Mouse (Mus musculus): ENCODE measurements around the gene Dapk3. TPM values are rescaled to one million over a fixed set of nuclear protein-coding genes. Genes with fewer than 3 reads are reported as not detected.

Dapk3 gene
- polyA plus RNA-seq, 1 experiment from 2014 or later, result 75.6 TPM

Other genes with a start within 250 kb of the Dapk3 start
- 7.1 and 8.6 TPM in 2 replicates for gene Gng7, start 168.1 kb upstream of the Dapk3 start, polyA plus RNA-seq (2016; fragmentation: Nextera tagmentation; extraction: Ambion mirVana)
- 4.6 and 9.8 TPM in 2 replicates for gene Diras1, start 157.3 kb upstream of the Dapk3 start, polyA plus RNA-seq (2016; fragmentation: Nextera tagmentation; extraction: Ambion mirVana)
- 16.9 and 26.7 TPM in 2 replicates for gene Slc39a3, start 145.6 kb upstream of the Dapk3 start, polyA plus RNA-seq (2016; fragmentation: Nextera tagmentation; extraction: Ambion mirVana)
- 276 and 320 TPM in 2 replicates for gene Sgta, start 122.8 kb upstream of the Dapk3 start, polyA plus RNA-seq (2016; fragmentation: Nextera tagmentation; extraction: Ambion mirVana)
- 85.4 and 106 TPM in 2 replicates for gene Thop1, start 113.0 kb upstream of the Dapk3 start, polyA plus RNA-seq (2016; fragmentation: Nextera tagmentation; extraction: Ambion mirVana)
- gene Creb3l3, start 84.1 kb upstream of the Dapk3 start, polyA plus RNA-seq (2016; fragmentation: Nextera tagmentation; extraction: Ambion mirVana), result 0.29 and 0.30 TPM in 2 replicates
- gene Map2k2, start 77.1 kb upstream of the Dapk3 start, polyA plus RNA-seq (2016; fragmentation: Nextera tagmentation; extraction: Ambion mirVana), result 218 and 261 TPM in 2 replicates
- 9.4 and 12.4 TPM in 2 replicates for gene Zbtb7a, start 47.8 kb upstream of the Dapk3 start, polyA plus RNA-seq (2016; fragmentation: Nextera tagmentation; extraction: Ambion mirVana)
- gene Pias4, start 15.1 kb upstream of the Dapk3 start, polyA plus RNA-seq (2016; fragmentation: Nextera tagmentation; extraction: Ambion mirVana), result 64.1 and 72.2 TPM in 2 replicates
- gene Eef2, start 6.4 kb upstream of the Dapk3 start, polyA plus RNA-seq (2016; fragmentation: Nextera tagmentation; extraction: Ambion mirVana), result 495 and 570 TPM in 2 replicates
- not detected in 2 replicates for gene 4930442H23Rik, start 844 bp downstream of the Dapk3 start, polyA plus RNA-seq (2016; fragmentation: Nextera tagmentation; extraction: Ambion mirVana)
- not detected in 2 replicates for gene Nmrk2, start 19.0 kb downstream of the Dapk3 start, polyA plus RNA-seq (2016; fragmentation: Nextera tagmentation; extraction: Ambion mirVana)
- gene Atcay, start 47.8 kb downstream of the Dapk3 start, polyA plus RNA-seq (2016; fragmentation: Nextera tagmentation; extraction: Ambion mirVana), result 7.6 and 25.9 TPM in 2 replicates
- 5.1 and 6.7 TPM in 2 replicates for gene Zfr2, start 50.1 kb downstream of the Dapk3 start, polyA plus RNA-seq (2016; fragmentation: Nextera tagmentation; extraction: Ambion mirVana)
- 3.9 and 4.9 TPM in 2 replicates for gene Matk, start 69.9 kb downstream of the Dapk3 start, polyA plus RNA-seq (2016; fragmentation: Nextera tagmentation; extraction: Ambion mirVana)
- gene Mrpl54, start 83.9 kb downstream of the Dapk3 start, polyA plus RNA-seq (2016; fragmentation: Nextera tagmentation; extraction: Ambion mirVana), result 238 and 239 TPM in 2 replicates
- gene Apba3, start 84.0 kb downstream of the Dapk3 start, polyA plus RNA-seq (2016; fragmentation: Nextera tagmentation; extraction: Ambion mirVana), result 46.2 and 54.6 TPM in 2 replicates
- 7.0 and 9.0 TPM in 2 replicates for gene Tjp3, start 108.6 kb downstream of the Dapk3 start, polyA plus RNA-seq (2016; fragmentation: Nextera tagmentation; extraction: Ambion mirVana)
- 62.1 and 78.5 TPM in 2 replicates for gene Pip5k1c, start 110.0 kb downstream of the Dapk3 start, polyA plus RNA-seq (2016; fragmentation: Nextera tagmentation; extraction: Ambion mirVana)
- gene Cactin, start 138.1 kb downstream of the Dapk3 start, polyA plus RNA-seq (2016; fragmentation: Nextera tagmentation; extraction: Ambion mirVana), result 53.2 and 58.8 TPM in 2 replicates
- gene Tbxa2r, start 145.7 kb downstream of the Dapk3 start, polyA plus RNA-seq (2016; fragmentation: Nextera tagmentation; extraction: Ambion mirVana), result 3.3 and 3.6 TPM in 2 replicates
- not detected in 2 replicates for gene Gipc3, start 160.3 kb downstream of the Dapk3 start, polyA plus RNA-seq (2016; fragmentation: Nextera tagmentation; extraction: Ambion mirVana)
- gene Hmg20b, start 167.5 kb downstream of the Dapk3 start, polyA plus RNA-seq (2016; fragmentation: Nextera tagmentation; extraction: Ambion mirVana), result 111 and 128 TPM in 2 replicates
- 9.2 and 12.9 TPM in 2 replicates for gene Mfsd12, start 174.5 kb downstream of the Dapk3 start, polyA plus RNA-seq (2016; fragmentation: Nextera tagmentation; extraction: Ambion mirVana)
- gene 4930404N11Rik, start 182.8 kb downstream of the Dapk3 start, polyA plus RNA-seq (2016; fragmentation: Nextera tagmentation; extraction: Ambion mirVana), result 0.61 and 0.62 TPM in 2 replicates
- gene Fzr1, start 195.5 kb downstream of the Dapk3 start, polyA plus RNA-seq (2016; fragmentation: Nextera tagmentation; extraction: Ambion mirVana), result 138 and 143 TPM in 2 replicates
- gene Dohh, start 201.4 kb downstream of the Dapk3 start, polyA plus RNA-seq (2016; fragmentation: Nextera tagmentation; extraction: Ambion mirVana), result 95.8 and 98.2 TPM in 2 replicates
- 4.0 and 4.8 TPM in 2 replicates for gene Gm48551, start 201.5 kb downstream of the Dapk3 start, polyA plus RNA-seq (2016; fragmentation: Nextera tagmentation; extraction: Ambion mirVana)
- 1.0 and 2.5 TPM in 2 replicates for gene Gm48552, start 206.0 kb downstream of the Dapk3 start, polyA plus RNA-seq (2016; fragmentation: Nextera tagmentation; extraction: Ambion mirVana)
- 2.7 and 3.0 TPM in 2 replicates for gene Smim24, start 210.0 kb downstream of the Dapk3 start, polyA plus RNA-seq (2016; fragmentation: Nextera tagmentation; extraction: Ambion mirVana)

Measured in hindbrain, embryonic 10.5 days (tissue).